Mouse (Mus musculus) testis, adult 2 months (tissue): Measurements from ENCODE around the gene Fbxo47.

Source experiments
- CTCF ChIP-seq: fragments of 200-500 bp; IDR thresholded peaks from 2 replicates; pipeline ENCODE4 v1.5.1; 2012; ENCODE audit warnings: low read depth, mild to moderate bottlenecking, inconsistent platforms, low read length, moderate library complexity; ENCODE audit not compliant: control insufficient read depth, insufficient read depth, insufficient replicate concordance
- POLR2A ChIP-seq: fragments of 200-500 bp; IDR thresholded peaks from 2 replicates; pipeline ENCODE4 v1.6.1; 2012; ENCODE audit warnings: low read depth, mild to moderate bottlenecking, inconsistent platforms, low read length, moderate library complexity; ENCODE audit not compliant: control insufficient read depth

DNA sequence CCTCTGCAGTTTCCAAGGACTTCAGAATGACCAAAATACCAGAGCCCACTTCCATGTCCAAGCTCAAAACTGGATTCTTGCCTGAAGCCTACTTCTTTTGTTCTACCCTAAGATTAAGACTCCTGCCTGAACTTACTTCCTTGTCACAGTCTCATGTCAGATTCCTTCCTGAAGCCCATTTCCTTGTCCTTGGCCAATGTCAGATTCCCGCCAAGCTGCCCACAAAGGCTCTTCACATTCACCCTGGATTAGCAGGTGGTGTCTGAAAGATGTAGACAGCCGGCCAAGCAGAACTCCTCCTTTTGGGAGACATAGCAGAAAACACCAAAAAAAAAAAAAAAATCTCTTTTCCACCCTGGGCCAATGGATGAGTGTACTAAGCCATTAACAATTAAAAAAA, 31.5 kb upstream of the Fbxo47 start:
- TF ChIP-seq CTCF (no peak), POLR2A (no peak)
